Mouse (Mus musculus) hindbrain, embryonic 11.5 days (tissue): ENCODE data around the gene Olfr914. TPM values are rescaled to one million over a fixed set of nuclear protein-coding genes. Genes with fewer than 3 reads are reported as not detected.

Source experiments
- ATAC-seq: fragments of 200-750 bp; cut with Nextera tagmentation; 2 replicates; pipeline ENCODE4 v1.8.0; 2017; ENCODE audit warnings: mild to moderate bottlenecking, moderate TSS enrichment, moderate library complexity; ENCODE audit not compliant: low FRiP score
- DNase-seq: peaks from one replicate; pipeline ENCODE4 v3.0.0-alpha.2; 2015; ENCODE audit warnings: low spot score
- H3K27ac ChIP-seq: fragments of 300-500 bp; sonication (generic); 2 replicates; pipeline ENCODE4 v1.5.1; 2014; ENCODE audit warnings: mild to moderate bottlenecking, low read depth, low read length
- H3K27me3 ChIP-seq: fragments of 300-500 bp; sonication (generic); 2 replicates; pipeline ENCODE4 v1.6.1; 2014; ENCODE audit warnings: mild to moderate bottlenecking, low read length, moderate library complexity, mixed read lengths; ENCODE audit not compliant: control insufficient read depth, insufficient read depth
- H3K36me3 ChIP-seq: fragments of 300-500 bp; sonication (generic); 2 replicates; pipeline ENCODE4 v1.6.1; 2014; ENCODE audit warnings: mild to moderate bottlenecking, low read length, moderate library complexity, mixed read lengths; ENCODE audit not compliant: control insufficient read depth, insufficient read depth
- H3K4me1 ChIP-seq: fragments of 300-500 bp; sonication (generic); replicated peaks from 2 replicates; pipeline ENCODE4 v1.6.1; 2014; ENCODE audit warnings: low read length, mixed read lengths; ENCODE audit not compliant: control insufficient read depth, insufficient read depth
- H3K4me2 ChIP-seq: fragments of 300-500 bp; sonication (generic); replicated peaks from 2 replicates; pipeline ENCODE4 v1.6.1; 2014; ENCODE audit warnings: mild to moderate bottlenecking, low read depth, low read length
- H3K4me3 ChIP-seq: fragments of 300-500 bp; sonication (generic); 2 replicates; pipeline ENCODE4 v1.5.1; 2014; ENCODE audit warnings: low read depth, low read length
- H3K9ac ChIP-seq: fragments of 300-500 bp; sonication (generic); 2 replicates; pipeline ENCODE4 v1.6.1; 2014; ENCODE audit warnings: low read depth, low read length
- H3K9me3 ChIP-seq: fragments of 300-500 bp; sonication (generic); 2 replicates; pipeline ENCODE4 v1.6.1; 2016; ENCODE audit warnings: low read length; ENCODE audit not compliant: control insufficient read depth
- whole genome bisulfite sequencing: fragments of 180-500 bp; shearing (Covaris S2); extraction: QIAGEN DNeasy Blood & Tissue Kit; methylation state at CpG from one replicate; pipeline ENCODE4 v1.1.7; 2014; 5-methylcytosine and 5-hydroxymethylcytosine counted together
- polyA plus RNA-seq: library from polyadenylated mRNA; unstranded; fragments of >200 nt; fragmentation: Nextera tagmentation; extraction: Ambion mirVana; gene quantifications from 2 replicates; pipeline ENCODE4 v1.2.1, GENCODE M21; 2014

Olfr914 gene
- not detected in 2 replicates for polyA plus RNA-seq

- Histone ChIP-seq H3K4me1 (no peaks in the 10 kb centered on the region), H3K4me3 (no peak within 1 kb of the TSS), H3K9ac (no peak within 1 kb of the TSS), H3K36me3 (no peaks in the 10 kb centered on the region), H3K9me3 (no peaks in the 10 kb centered on the region), H3K27me3 (no peaks in the 10 kb centered on the region), H3K4me2 (no peak within 1 kb of the TSS), H3K27ac (no peak within 1 kb of the TSS)
- 73% methylated on average over 2 of the region's 2 CpGs for WGBS
- ATAC-seq: no peak
- DNase-seq: no peak
These were observed at the start of gene Olfr914 for GRCm38 (mm10) chr9:38604802-38605201. TSS of gene Olfr914 (plus strand) at chr9:38605102.

- Histone ChIP-seq H3K4me3 (no peak within 1 kb of the TSS), H3K4me2 (no peak within 1 kb of the TSS), H3K27me3 (no peaks in the 10 kb centered on the region), H3K27ac (no peak within 1 kb of the TSS), H3K9me3 (no peaks in the 10 kb centered on the region), H3K9ac (no peak within 1 kb of the TSS), H3K4me1 (no peaks in the 10 kb centered on the region), H3K36me3 (no peaks in the 10 kb centered on the region)
- DNase-seq (no peak), ATAC-seq (no peak)
- 74% methylated on average over 1 of the region's 1 CpGs for whole genome bisulfite sequencing
These were observed 25.0 kb upstream of the Olfr914 start, which contains the start of gene Olfr912 for GRCm38 (mm10) chr9:38579878-38580277. TSS of gene Olfr912 (plus strand) at chr9:38580178.

GRCm38 (mm10) chr9:38591056-38591455 lies 13.8 kb upstream of the Olfr914 start:
- no peaks in the 10 kb centered on the region for H3K4me1 ChIP-seq
- no peak overlapping the region for H3K4me3 ChIP-seq
- no peaks in the 10 kb centered on the region for H3K36me3 ChIP-seq
- ATAC-seq (no peak), DNase-seq (no peak)
- H3K9me3 ChIP-seq: no peaks in the 10 kb centered on the region
- no peak overlapping the region for H3K27ac ChIP-seq
- no peak overlapping the region for H3K9ac ChIP-seq
- WGBS: 56% methylated on average over 1 of the region's 1 CpGs
- H3K27me3 ChIP-seq: no peaks in the 10 kb centered on the region
- no peak overlapping the region for H3K4me2 ChIP-seq

- 74% methylated on average over 2 of the region's 2 CpGs for WGBS
- no peak for ATAC-seq
- H3K36me3 ChIP-seq: no peaks in the 10 kb centered on the region
These were observed 12.4 kb upstream of the Olfr914 start, which contains the start of gene Olfr913 for GRCm38 (mm10) chr9:38592459-38592858. TSS of gene Olfr913 (plus strand) at chr9:38592759.

GRCm38 (mm10) chr9:38632406-38632805 lies 27.5 kb downstream of the Olfr914 start:
- no peak overlapping the region for H3K4me2 ChIP-seq
- ATAC-seq: no peak
- DNase-seq: no peak
- no peaks in the 10 kb centered on the region for H3K27me3 ChIP-seq
- 83% methylated on average over 4 of the region's 4 CpGs for WGBS
- no peaks in the 10 kb centered on the region for H3K36me3 ChIP-seq
- H3K9ac ChIP-seq: no peak overlapping the region
- H3K4me1 ChIP-seq: no peaks in the 10 kb centered on the region
- no peaks in the 10 kb centered on the region for H3K9me3 ChIP-seq
- H3K4me3 ChIP-seq: no peak overlapping the region
- H3K27ac ChIP-seq: no peak overlapping the region

More at GRCm38 (mm10) chr9:38592459-38592858, 12.4 kb upstream of the Olfr914 start, which contains the start of gene Olfr913:
- H3K27me3 ChIP-seq: no peaks in the 10 kb centered on the region
- no peaks in the 10 kb centered on the region for H3K9me3 ChIP-seq
- no peak within 1 kb of the TSS for H3K9ac ChIP-seq
- no peak within 1 kb of the TSS for H3K4me3 ChIP-seq
- no peak within 1 kb of the TSS for H3K27ac ChIP-seq
- H3K4me2 ChIP-seq: no peak within 1 kb of the TSS
- H3K4me1 ChIP-seq: no peaks in the 10 kb centered on the region
- DNase-seq: no peak

GRCm38 (mm10) chr9:38659775-38660174 lies 54.9 kb downstream of the Olfr914 start, which contains the start of gene Olfr916:
TSS of gene Olfr916 (minus strand) at chr9:38659875.
- WGBS: 80% methylated on average over 1 of the region's 1 CpGs

More at GRCm38 (mm10) chr9:38659775-38660174, 54.9 kb downstream of the Olfr914 start, which contains the start of gene Olfr916:
- H3K27me3 ChIP-seq: no peaks in the 10 kb centered on the region
- H3K27ac ChIP-seq: no peak within 1 kb of the TSS
- H3K36me3 ChIP-seq: no peaks in the 10 kb centered on the region
- no peaks in the 10 kb centered on the region for H3K4me1 ChIP-seq
- no peak within 1 kb of the TSS for H3K4me2 ChIP-seq
- DNase-seq (no peak), ATAC-seq (no peak)
- no peak within 1 kb of the TSS for H3K4me3 ChIP-seq
- H3K9me3 ChIP-seq: no peaks in the 10 kb centered on the region
- H3K9ac ChIP-seq: no peak within 1 kb of the TSS

Other genes with a start within 250 kb of the Olfr914 start
- not detected in 2 replicates for gene Olfr250, start 238.2 kb upstream of the Olfr914 start, polyA plus RNA-seq
- not detected in 2 replicates for gene Olfr251, start 228.0 kb upstream of the Olfr914 start, polyA plus RNA-seq
- gene Olfr147, start 203.4 kb upstream of the Olfr914 start, polyA plus RNA-seq: not detected in 2 replicates
- not detected in 2 replicates for gene Olfr901, start 175.6 kb upstream of the Olfr914 start, polyA plus RNA-seq
- not detected in 2 replicates for gene Olfr902, start 157.4 kb upstream of the Olfr914 start, polyA plus RNA-seq
- not detected in 2 replicates for gene Olfr904, start 142.0 kb upstream of the Olfr914 start, polyA plus RNA-seq
- gene Olfr905, start 134.0 kb upstream of the Olfr914 start, polyA plus RNA-seq: not detected in 2 replicates
- not detected in 2 replicates for gene Olfr906, start 118.0 kb upstream of the Olfr914 start, polyA plus RNA-seq
- gene Olfr907, start 109.3 kb upstream of the Olfr914 start, polyA plus RNA-seq: not detected in 2 replicates
- not detected in 2 replicates for gene Olfr911-ps1, start 83.5 kb upstream of the Olfr914 start, polyA plus RNA-seq
- not detected in 2 replicates for gene Olfr910, start 67.3 kb upstream of the Olfr914 start, polyA plus RNA-seq
- gene Olfr912, start 24.9 kb upstream of the Olfr914 start, polyA plus RNA-seq: not detected in 2 replicates
- gene Olfr913, start 12.3 kb upstream of the Olfr914 start, polyA plus RNA-seq: not detected in 2 replicates
- gene Olfr916, start 54.8 kb downstream of the Olfr914 start, polyA plus RNA-seq: not detected in 2 replicates
- gene Olfr917, start 60.7 kb downstream of the Olfr914 start, polyA plus RNA-seq: not detected in 2 replicates
- gene Olfr918, start 69.5 kb downstream of the Olfr914 start, polyA plus RNA-seq: not detected in 2 replicates
- gene Olfr919, start 98.6 kb downstream of the Olfr914 start, polyA plus RNA-seq: not detected in 2 replicates
- gene Vwa5a, start 113.2 kb downstream of the Olfr914 start, polyA plus RNA-seq: 9.9 and 11.1 TPM in 2 replicates
- gene Olfr920, start 147.2 kb downstream of the Olfr914 start, polyA plus RNA-seq: 0.05 TPM in 1 of 2 replicates, not detected in the other
- not detected in 2 replicates for gene Olfr921, start 168.0 kb downstream of the Olfr914 start, polyA plus RNA-seq
- gene Olfr922, start 209.5 kb downstream of the Olfr914 start, polyA plus RNA-seq: not detected in 2 replicates
- gene Olfr923, start 221.4 kb downstream of the Olfr914 start, polyA plus RNA-seq: not detected in 2 replicates
- not detected in 2 replicates for gene Olfr924, start 239.3 kb downstream of the Olfr914 start, polyA plus RNA-seq
- gene Olfr26, start 250.0 kb downstream of the Olfr914 start, polyA plus RNA-seq: not detected in 2 replicates